Mouse (Mus musculus): ENCODE data around the gene Fgfr2. TPM values are rescaled to one million over a fixed set of nuclear protein-coding genes. Genes with fewer than 3 reads are reported as not detected.
A peak's percentile ranks its signal among the peaks of the same experiment; 100 is the strongest.

Gene Fgfr2
- polyA plus RNA-seq, 1 experiment = 0.17 TPM

DNA sequence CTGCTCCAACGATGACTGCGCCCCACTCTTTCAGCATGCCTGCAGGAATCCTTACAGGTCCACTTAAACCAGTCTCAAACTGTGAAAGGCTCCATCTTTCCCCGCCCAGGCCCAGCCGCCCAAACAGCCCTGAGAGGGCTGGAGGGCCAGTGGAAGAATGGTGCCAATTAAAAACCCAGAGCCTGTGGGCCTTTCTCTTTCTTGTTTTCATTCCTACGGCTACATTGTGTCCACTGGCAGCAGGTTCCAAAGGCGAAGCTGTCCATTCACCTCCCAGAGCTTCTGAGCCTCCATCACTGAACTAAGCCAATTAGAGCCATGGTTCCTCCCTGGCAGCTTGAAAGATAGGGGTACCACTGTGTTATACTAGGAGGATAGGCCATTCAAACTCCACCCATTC, 391.6 kb downstream of the Fgfr2 start:
- no peaks in the 10 kb centered on the region for H3K27me3 ChIP-seq (ENCODE audit: control insufficient read depth, insufficient read depth, insufficient read length)
- H3ac ChIP-seq (ENCODE audit: control insufficient read depth, insufficient read length) = no peak overlapping the region
- no peak for TF ChIP-seq MYOD1 (IDR thresholded peaks at IDR 0.05; ENCODE audit: control insufficient read depth in 1 of 3, insufficient read length in 2 of 3, low read depth in 2 of 3)
- TF ChIP-seq E2F4 (IDR thresholded peaks at IDR 0.05; ENCODE audit: insufficient read depth) = no peak
- no peak for TF ChIP-seq REST (IDR thresholded peaks at IDR 0.05; ENCODE audit: insufficient read depth, insufficient read length)
- no peak for TF ChIP-seq POLR2AphosphoS2 (IDR thresholded peaks at IDR 0.05; ENCODE audit: insufficient read length, low read depth)
- no peak for TF ChIP-seq MAX (IDR thresholded peaks at IDR 0.05; ENCODE audit: low read depth)
- no peak for TF ChIP-seq USF1 (IDR thresholded peaks at IDR 0.05; ENCODE audit: low read depth)
- TF ChIP-seq TCF12 (IDR thresholded peaks at IDR 0.05; ENCODE audit: insufficient read depth, poor library complexity, severe bottlenecking) = no peak
- TF ChIP-seq SRF (IDR thresholded peaks at IDR 0.05; ENCODE audit: control insufficient read depth, insufficient read length, low read depth) = no peak
- no peak for TF ChIP-seq CEBPB (IDR thresholded peaks at IDR 0.05; ENCODE audit: insufficient read depth, poor library complexity, severe bottlenecking)
- no peak for TF ChIP-seq MYOG (IDR thresholded peaks at IDR 0.05; ENCODE audit: control insufficient read depth in 1 of 3, insufficient read depth in 1 of 3, insufficient read length in 2 of 3, low read depth in 2 of 3)
- TF ChIP-seq POLR2A (IDR thresholded peaks at IDR 0.05; ENCODE audit: insufficient read length, low read depth) = no peak
- no peak overlapping the region for H3K4me3 ChIP-seq
- no peaks in the 10 kb centered on the region for H3K79me2 ChIP-seq (ENCODE audit: control insufficient read depth, insufficient read depth)
- H3K36me3 ChIP-seq (ENCODE audit: control insufficient read depth, insufficient read depth) = no peaks in the 10 kb centered on the region
- H3K4me2 ChIP-seq (ENCODE audit: low read depth) = no peak overlapping the region

DNA sequence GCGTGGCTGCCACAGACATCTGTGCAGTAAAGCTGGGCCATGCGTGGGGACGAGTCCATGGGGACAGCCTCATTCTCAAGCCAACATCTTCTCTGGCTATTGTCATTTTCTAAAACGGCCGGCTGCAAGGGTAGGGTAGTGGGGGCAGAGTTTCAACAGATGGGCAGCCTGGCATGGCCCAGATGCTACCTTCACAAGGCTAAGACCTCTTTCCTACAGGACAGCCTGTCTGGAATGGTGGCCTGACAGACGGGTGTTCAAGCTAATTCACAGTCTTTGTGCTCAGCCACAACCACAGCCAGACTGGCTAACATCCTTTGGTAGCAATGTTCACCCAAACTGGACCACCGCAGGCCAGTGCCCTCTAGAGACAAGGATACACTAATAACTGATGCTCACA, 392.6 kb downstream of the Fgfr2 start:
- no peak overlapping the region for H3ac ChIP-seq (ENCODE audit: control insufficient read depth, insufficient read length)
- no peaks in the 10 kb centered on the region for H3K36me3 ChIP-seq (ENCODE audit: control insufficient read depth, insufficient read depth)
- H3K4me3 ChIP-seq = no peak overlapping the region

DNA sequence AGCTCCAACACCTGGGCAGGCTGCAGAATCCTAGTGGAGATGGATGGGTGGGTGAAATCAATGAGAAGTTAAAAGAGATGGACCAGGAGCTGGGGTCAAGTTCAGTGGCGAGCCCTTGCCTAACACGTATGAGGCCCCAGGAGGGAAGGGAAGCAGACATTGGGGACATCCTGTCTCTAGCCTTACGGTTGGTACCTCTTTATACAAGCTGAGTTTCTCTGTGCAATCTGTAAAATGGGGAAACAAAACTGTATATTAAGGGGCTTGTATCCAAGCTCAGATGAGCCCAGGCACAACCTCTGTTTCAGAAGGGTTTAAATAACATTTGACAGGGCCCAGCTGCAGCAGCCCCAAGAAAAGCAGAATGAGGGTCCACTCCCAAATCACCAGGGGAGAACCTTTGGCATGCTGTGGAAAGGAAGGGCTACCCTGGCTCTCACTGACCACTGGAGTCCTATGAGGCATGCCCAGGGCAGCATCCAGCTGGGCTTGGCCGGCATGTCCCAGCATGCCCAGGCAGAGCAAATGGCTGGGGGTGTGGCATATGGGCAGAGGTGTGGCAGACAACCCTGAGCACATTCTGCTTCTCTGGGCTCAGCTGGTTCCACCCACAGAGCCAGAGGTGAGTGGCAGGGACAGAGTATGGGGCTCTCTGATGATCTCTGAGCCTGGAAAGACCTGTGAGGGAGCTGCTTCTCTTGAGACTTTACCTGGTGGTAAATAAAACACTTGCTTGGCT, 393.9 kb downstream of the Fgfr2 start:
- Histone ChIP-seq H3K36me3 (ENCODE audit: control insufficient read depth, insufficient read depth) (no peaks in the 10 kb centered on the region), H3K79me2 (ENCODE audit: control insufficient read depth, insufficient read depth) (no peaks in the 10 kb centered on the region), H3K27me3 (ENCODE audit: control insufficient read depth, insufficient read depth, insufficient read length) (no peaks in the 10 kb centered on the region), H3ac (ENCODE audit: control insufficient read depth, insufficient read length) (no peak overlapping the region), H3K4me2 (ENCODE audit: low read depth) (peak overlapping the region; percentile 42), H3K4me3 (no peak overlapping the region)
- TF ChIP-seq TCF3 (IDR thresholded peaks at IDR 0.05; ENCODE audit: insufficient read length, low read depth) (peak; percentile 71), REST (IDR thresholded peaks at IDR 0.05; ENCODE audit: insufficient read depth, insufficient read length) (no peak), CEBPB (IDR thresholded peaks at IDR 0.05; ENCODE audit: insufficient read depth, poor library complexity, severe bottlenecking) (no peak), MAX (IDR thresholded peaks at IDR 0.05; ENCODE audit: low read depth) (no peak), MYOD1 (IDR thresholded peaks at IDR 0.05; ENCODE audit: control insufficient read depth in 1 of 3, insufficient read length in 2 of 3, low read depth in 2 of 3) (peak in 2 of 3 experiments; percentile 55 to 95), E2F4 (IDR thresholded peaks at IDR 0.05; ENCODE audit: insufficient read depth) (no peak), USF1 (IDR thresholded peaks at IDR 0.05; ENCODE audit: low read depth) (no peak), MYOG (IDR thresholded peaks at IDR 0.05; ENCODE audit: control insufficient read depth in 1 of 3, insufficient read depth in 1 of 3, insufficient read length in 2 of 3, low read depth in 2 of 3) (peak; percentile 79 to 99 (median 92)), POLR2A (IDR thresholded peaks at IDR 0.05; ENCODE audit: insufficient read length, low read depth) (peak; percentile 60), POLR2AphosphoS2 (IDR thresholded peaks at IDR 0.05; ENCODE audit: insufficient read length, low read depth) (peak; percentile 60), TCF12 (IDR thresholded peaks at IDR 0.05; ENCODE audit: insufficient read depth, poor library complexity, severe bottlenecking) (peak; percentile 38), SRF (IDR thresholded peaks at IDR 0.05; ENCODE audit: control insufficient read depth, insufficient read length, low read depth) (no peak)

More for the DNA sequence above, 392.6 kb downstream of the Fgfr2 start:
- Histone ChIP-seq H3K79me2 (ENCODE audit: control insufficient read depth, insufficient read depth) (no peaks in the 10 kb centered on the region), H3K4me2 (ENCODE audit: low read depth) (no peak overlapping the region), H3K27me3 (ENCODE audit: control insufficient read depth, insufficient read depth, insufficient read length) (no peaks in the 10 kb centered on the region)
- TF ChIP-seq E2F4 (IDR thresholded peaks at IDR 0.05; ENCODE audit: insufficient read depth) (no peak), CEBPB (IDR thresholded peaks at IDR 0.05; ENCODE audit: insufficient read depth, poor library complexity, severe bottlenecking) (no peak), MAX (IDR thresholded peaks at IDR 0.05; ENCODE audit: low read depth) (no peak), MYOG (IDR thresholded peaks at IDR 0.05; ENCODE audit: control insufficient read depth in 1 of 3, insufficient read depth in 1 of 3, insufficient read length in 2 of 3, low read depth in 2 of 3) (peak in 2 of 3 experiments; percentile 1 to 42), TCF12 (IDR thresholded peaks at IDR 0.05; ENCODE audit: insufficient read depth, poor library complexity, severe bottlenecking) (no peak), MYOD1 (IDR thresholded peaks at IDR 0.05; ENCODE audit: control insufficient read depth in 1 of 3, insufficient read length in 2 of 3, low read depth in 2 of 3) (peak in 1 of 3 experiments; percentile 37), USF1 (IDR thresholded peaks at IDR 0.05; ENCODE audit: low read depth) (no peak), POLR2A (IDR thresholded peaks at IDR 0.05; ENCODE audit: insufficient read length, low read depth) (no peak), REST (IDR thresholded peaks at IDR 0.05; ENCODE audit: insufficient read depth, insufficient read length) (no peak), TCF3 (IDR thresholded peaks at IDR 0.05; ENCODE audit: insufficient read length, low read depth) (no peak)

DNA sequence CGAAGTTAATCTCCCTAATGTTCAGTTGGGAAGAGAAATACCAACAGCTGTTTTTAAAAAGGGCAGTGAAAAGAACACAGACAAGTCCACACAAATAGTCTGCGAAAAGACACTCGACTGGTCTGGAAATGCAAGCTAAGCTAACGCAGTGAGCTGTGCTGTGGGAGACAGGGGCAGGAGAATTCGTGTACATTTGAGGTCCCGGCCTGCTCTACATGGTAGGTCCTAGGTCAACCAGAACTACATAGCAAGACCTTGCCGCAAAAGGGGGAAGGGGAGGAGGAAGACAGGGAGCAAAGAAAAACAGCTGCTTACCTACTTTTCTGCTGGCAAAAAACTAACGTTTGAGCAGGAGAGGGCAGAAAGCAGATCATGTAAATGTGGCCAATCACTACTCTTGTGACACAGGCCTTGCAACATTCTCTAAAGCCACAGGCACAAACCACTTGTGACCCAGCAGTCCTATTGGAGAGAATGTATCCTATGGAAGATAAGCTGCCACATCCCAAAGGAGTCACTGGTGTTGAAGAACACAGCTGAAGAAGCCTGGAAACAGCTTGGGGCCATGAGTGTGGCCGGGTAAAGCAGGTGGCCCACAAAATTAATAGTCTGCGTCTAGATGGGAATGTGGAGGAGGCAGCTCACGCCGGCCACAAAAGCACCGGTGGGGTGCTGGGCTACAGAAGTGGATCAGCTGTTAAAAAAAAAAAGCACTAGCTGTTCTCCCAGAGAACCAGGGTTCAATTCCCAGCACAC, 396.9 kb downstream of the Fgfr2 start:
- H3ac ChIP-seq (ENCODE audit: control insufficient read depth, insufficient read length) = no peak overlapping the region
- peak overlapping the region; percentile 56 for H3K4me2 ChIP-seq (ENCODE audit: low read depth)
- no peaks in the 10 kb centered on the region for H3K79me2 ChIP-seq (ENCODE audit: control insufficient read depth, insufficient read depth)
- no peaks in the 10 kb centered on the region for H3K27me3 ChIP-seq (ENCODE audit: control insufficient read depth, insufficient read depth, insufficient read length)
- no peaks in the 10 kb centered on the region for H3K36me3 ChIP-seq (ENCODE audit: control insufficient read depth, insufficient read depth)
- no peak overlapping the region for H3K4me3 ChIP-seq
- TF ChIP-seq TCF12 (IDR thresholded peaks at IDR 0.05; ENCODE audit: insufficient read depth, poor library complexity, severe bottlenecking) = peak; percentile 83
- TF ChIP-seq CEBPB (IDR thresholded peaks at IDR 0.05; ENCODE audit: insufficient read depth, poor library complexity, severe bottlenecking) = peak; percentile 61; the same call in 1 of the 2 replicates
- no peak for TF ChIP-seq E2F4 (IDR thresholded peaks at IDR 0.05; ENCODE audit: insufficient read depth)
- TF ChIP-seq POLR2AphosphoS2 (IDR thresholded peaks at IDR 0.05; ENCODE audit: insufficient read length, low read depth) = no peak
- no peak for TF ChIP-seq REST (IDR thresholded peaks at IDR 0.05; ENCODE audit: insufficient read depth, insufficient read length)
- TF ChIP-seq POLR2A (IDR thresholded peaks at IDR 0.05; ENCODE audit: insufficient read length, low read depth) = no peak
- TF ChIP-seq MAX (IDR thresholded peaks at IDR 0.05; ENCODE audit: low read depth) = no peak
- no peak for TF ChIP-seq SRF (IDR thresholded peaks at IDR 0.05; ENCODE audit: control insufficient read depth, insufficient read length, low read depth)
- no peak for TF ChIP-seq USF1 (IDR thresholded peaks at IDR 0.05; ENCODE audit: low read depth)
- peak; percentile 55 to 91 (median 90) for TF ChIP-seq MYOG (IDR thresholded peaks at IDR 0.05; ENCODE audit: control insufficient read depth in 1 of 3, insufficient read depth in 1 of 3, insufficient read length in 2 of 3, low read depth in 2 of 3)
- peak; percentile 68 for TF ChIP-seq TCF3 (IDR thresholded peaks at IDR 0.05; ENCODE audit: insufficient read length, low read depth)
- TF ChIP-seq MYOD1 (IDR thresholded peaks at IDR 0.05; ENCODE audit: control insufficient read depth in 1 of 3, insufficient read length in 2 of 3, low read depth in 2 of 3) = peak; percentile 52 to 84 (median 70)
